Mouse (Mus musculus) erythroblast, embryonic 14.5 days (primary cell): ENCODE data around the gene Fgd5. TPM values are rescaled to one million over a fixed set of nuclear protein-coding genes. Genes with fewer than 3 reads are reported as not detected.

Experiments
- H3K27me3 ChIP-seq: 2 replicates; pipeline ENCODE4 v1.6.1; 2012; ENCODE audit warnings: inconsistent platforms; ENCODE audit not compliant: control insufficient read depth
- H3K36me3 ChIP-seq: 2 replicates; pipeline ENCODE4 v1.6.1; 2012; ENCODE audit warnings: mild to moderate bottlenecking, inconsistent platforms; ENCODE audit not compliant: control insufficient read depth
- H3K4me1 ChIP-seq: 2 replicates; pipeline ENCODE4 v1.6.1; 2012; ENCODE audit warnings: inconsistent platforms; ENCODE audit not compliant: control insufficient read depth
- H3K4me3 ChIP-seq: replicated peaks from 2 replicates; pipeline ENCODE3; 2012; ENCODE audit warnings: moderate library complexity, mild to moderate bottlenecking, inconsistent platforms
- H3K9me3 ChIP-seq: 2 replicates; pipeline ENCODE4 v1.6.1; 2012; ENCODE audit warnings: low read length, inconsistent platforms, mixed read lengths; ENCODE audit not compliant: control insufficient read depth
- GATA1 ChIP-seq: IDR thresholded peaks from 2 replicates; pipeline ENCODE4 v1.6.1; 2012; ENCODE audit warnings: low read length, inconsistent platforms, mixed read lengths
- TAL1 ChIP-seq: IDR thresholded peaks from 3 replicates; pipeline ENCODE4 v1.6.1; 2012; ENCODE audit warnings: low read length, inconsistent platforms, mixed read lengths
- polyA plus RNA-seq: library from polyadenylated mRNA; stranded (reverse); fragments of >175 nt; gene quantifications from 2 replicates; pipeline ENCODE4 v1.2.3, GENCODE M21; 2012

Fgd5 gene
- polyA plus RNA-seq, 1 experiment, result 0.01 TPM

GRCm38 (mm10) chr6:92092737-92093136 is 114.1 kb downstream of the Fgd5 start:
- peaks cover 45% of the 10 kb centered on the region for H3K4me1 ChIP-seq
- peak overlapping the region; percentile 96 for H3K4me3 ChIP-seq
- no peaks in the 10 kb centered on the region for H3K9me3 ChIP-seq
- TF ChIP-seq TAL1 (no peak), GATA1 (no peak)
- H3K27me3 ChIP-seq, result no peaks in the 10 kb centered on the region
- peaks cover 9% of the 10 kb centered on the region for H3K36me3 ChIP-seq

- Histone ChIP-seq H3K9me3 (no peaks in the 10 kb centered on the region), H3K4me3 (no peak overlapping the region), H3K4me1 (peaks cover 45% of the 10 kb centered on the region), H3K27me3 (no peaks in the 10 kb centered on the region), H3K36me3 (peaks cover 9% of the 10 kb centered on the region)
- TF ChIP-seq GATA1, result no peak
- no peak for TF ChIP-seq TAL1
Measured at GRCm38 (mm10) chr6:92093869-92094268, 115.2 kb downstream of the Fgd5 start.

- no peak for TF ChIP-seq TAL1
- TF ChIP-seq GATA1, result no peak
- Histone ChIP-seq H3K4me3 (no peak overlapping the region), H3K27me3 (no peaks in the 10 kb centered on the region), H3K36me3 (peaks cover 20% of the 10 kb centered on the region), H3K9me3 (no peaks in the 10 kb centered on the region), H3K4me1 (peaks cover 10% of the 10 kb centered on the region)
Measured at GRCm38 (mm10) chr6:92100679-92101360, 122.1 kb downstream of the Fgd5 start.

GRCm38 (mm10) chr6:92124547-92124946 is 145.9 kb downstream of the Fgd5 start:
- Histone ChIP-seq H3K9me3 (no peaks in the 10 kb centered on the region), H3K27me3 (no peaks in the 10 kb centered on the region), H3K36me3 (peaks cover 8% of the 10 kb centered on the region), H3K4me1 (no peaks in the 10 kb centered on the region), H3K4me3 (no peak overlapping the region)
- TF ChIP-seq GATA1, result no peak
- no peak for TF ChIP-seq TAL1

Other genes starting within 250 kb of the Fgd5 start
- not detected in 2 replicates for gene Grip2, start 151.6 kb upstream of the Fgd5 start, polyA plus RNA-seq
- 0.59 and 0.71 TPM in 2 replicates for gene Ccdc174, start 100.8 kb upstream of the Fgd5 start, polyA plus RNA-seq
- gene 4930590J08Rik, start 76.1 kb upstream of the Fgd5 start, polyA plus RNA-seq, result not detected in 2 replicates
- 0.11 and 0.17 TPM in 2 replicates for gene Nr2c2, start 112.5 kb downstream of the Fgd5 start, polyA plus RNA-seq
- 1.2 and 1.4 TPM in 2 replicates for gene Mrps25, start 205.2 kb downstream of the Fgd5 start, polyA plus RNA-seq
- 0.12 and 0.14 TPM in 2 replicates for gene Rbsn, start 236.0 kb downstream of the Fgd5 start, polyA plus RNA-seq